Mouse (Mus musculus) frontal cortex, postnatal 36 days (tissue): ENCODE measurements around the gene Pkdcc.

Source experiments
- DNase-seq, 2 experiments: peaks; one replicate each; pipeline ENCODE4 v3.0.0; 2022; ENCODE audit warnings: low spot score in 2 of 2

Pkdcc gene

GRCm38 (mm10) chr17:83212422-83212821 lies 2.7 kb upstream of the Pkdcc start:
- no peak for DNase-seq

- DNase-seq = no peak
Measured at GRCm38 (mm10) chr17:83213228-83213915, 1.7 kb upstream of the Pkdcc start.

GRCm38 (mm10) chr17:83214161-83214592 lies 915 bp upstream of the Pkdcc start:
- no peak for DNase-seq

GRCm38 (mm10) chr17:83215529-83216244 lies 595 bp downstream of the Pkdcc start:
- DNase-seq = peak; percentile 39 to 40

GRCm38 (mm10) chr17:83216251-83216919 lies 1.3 kb downstream of the Pkdcc start:
- no peak for DNase-seq

GRCm38 (mm10) chr17:83218189-83218588 lies 3.1 kb downstream of the Pkdcc start:
- no peak for DNase-seq

- DNase-seq = no peak
Measured at GRCm38 (mm10) chr17:83218722-83219121, 3.6 kb downstream of the Pkdcc start.

- DNase-seq = no peak
Measured at GRCm38 (mm10) chr17:83219351-83220287, 4.5 kb downstream of the Pkdcc start.

- DNase-seq = no peak
Measured at GRCm38 (mm10) chr17:83220954-83221538, 6.0 kb downstream of the Pkdcc start.

GRCm38 (mm10) chr17:83221611-83222500 lies 6.8 kb downstream of the Pkdcc start:
- no peak for DNase-seq

GRCm38 (mm10) chr17:83222705-83223104 lies 7.6 kb downstream of the Pkdcc start:
- DNase-seq = no peak

- peak; percentile 38 to 52 for DNase-seq
Measured at GRCm38 (mm10) chr17:83224451-83224971, 9.4 kb downstream of the Pkdcc start.

GRCm38 (mm10) chr17:83226395-83226986 lies 11.4 kb downstream of the Pkdcc start:
- no peak for DNase-seq

GRCm38 (mm10) chr17:83231357-83231756 lies 16.3 kb downstream of the Pkdcc start:
- no peak for DNase-seq

- DNase-seq = no peak
Measured at GRCm38 (mm10) chr17:83235227-83235626, 20.1 kb downstream of the Pkdcc start.

- no peak for DNase-seq
Measured at GRCm38 (mm10) chr17:83236202-83236601, 21.1 kb downstream of the Pkdcc start.

- no peak for DNase-seq
Measured at GRCm38 (mm10) chr17:83238123-83239058, 23.3 kb downstream of the Pkdcc start.

- DNase-seq = no peak
Measured at GRCm38 (mm10) chr17:83244502-83244901, 29.4 kb downstream of the Pkdcc start.
